Mouse (Mus musculus) gastrocnemius, adult 18-20 months (tissue): ENCODE results near the gene Smg1. TPM values are rescaled to one million over a fixed set of nuclear protein-coding genes. Genes with fewer than 3 reads are reported as not detected.
"Not testable (repeated sequence)": the region's sequence is repeated elsewhere in the genome, so short reads cannot be mapped to it uniquely, and the experiment has no call there.

ENCODE experiments used
- DNase-seq: peaks from one replicate; pipeline ENCODE4 v3.0.0; 2021; ENCODE audit warnings: low spot score
- total RNA-seq, 2 experiments: library from RNA; stranded (reverse); gene quantifications; 2 replicates each; pipeline ENCODE4 v1.2.3; 2021

Gene Smg1
- total RNA-seq, 2 experiments from 2014 or later: 19.5 to 23.6 TPM

GRCm38 (mm10) chr7:118250482-118251160 lies 7.2 kb upstream of the Smg1 start:
- DNase-seq: peak; percentile 47

GRCm38 (mm10) chr7:118249563-118249962 lies 6.1 kb upstream of the Smg1 start:
- DNase-seq: no peak

GRCm38 (mm10) chr7:118248069-118248468 lies 4.6 kb upstream of the Smg1 start:
- DNase-seq: no peak

GRCm38 (mm10) chr7:118245260-118245659 lies 1.8 kb upstream of the Smg1 start:
- DNase-seq: no peak

GRCm38 (mm10) chr7:118242911-118243412 lies 508 bp downstream of the Smg1 start:
- no peak for DNase-seq

GRCm38 (mm10) chr7:118242309-118242708 lies 1.2 kb downstream of the Smg1 start:
- DNase-seq: no peak

- no peak for DNase-seq
These were observed 3.1 kb downstream of the Smg1 start for GRCm38 (mm10) chr7:118240402-118240801.

- DNase-seq: no peak
These were observed 3.5 kb downstream of the Smg1 start for GRCm38 (mm10) chr7:118239996-118240395.

GRCm38 (mm10) chr7:118236949-118237348 lies 6.5 kb downstream of the Smg1 start:
- no peak for DNase-seq

GRCm38 (mm10) chr7:118234236-118234635 lies 9.2 kb downstream of the Smg1 start:
- DNase-seq: no peak

- no peak for DNase-seq
These were observed 10.9 kb downstream of the Smg1 start for GRCm38 (mm10) chr7:118232613-118233012.

- no peak for DNase-seq
These were observed 23.7 kb downstream of the Smg1 start for GRCm38 (mm10) chr7:118219777-118220176.

GRCm38 (mm10) chr7:118206396-118206795 lies 37.1 kb downstream of the Smg1 start:
- no peak for DNase-seq

- DNase-seq: no peak
These were observed 47.7 kb downstream of the Smg1 start for GRCm38 (mm10) chr7:118195756-118196155.

GRCm38 (mm10) chr7:118185878-118186277 lies 57.6 kb downstream of the Smg1 start:
- no peak for DNase-seq

- no peak for DNase-seq
These were observed 58.9 kb downstream of the Smg1 start for GRCm38 (mm10) chr7:118184604-118185003.

GRCm38 (mm10) chr7:118181123-118181522 lies 62.3 kb downstream of the Smg1 start:
- no peak for DNase-seq

GRCm38 (mm10) chr7:118179782-118180181 lies 63.7 kb downstream of the Smg1 start:
- DNase-seq: no peak

- DNase-seq: no peak
These were observed 67.6 kb downstream of the Smg1 start for GRCm38 (mm10) chr7:118175821-118176355.

- DNase-seq: not testable (repeated sequence)
These were observed 73.3 kb downstream of the Smg1 start for GRCm38 (mm10) chr7:118170125-118170524.

GRCm38 (mm10) chr7:118163006-118163405 lies 80.5 kb downstream of the Smg1 start:
- DNase-seq: no peak

- no peak for DNase-seq
These were observed 83.3 kb downstream of the Smg1 start for GRCm38 (mm10) chr7:118160121-118160520.

- no peak for DNase-seq
These were observed 87.0 kb downstream of the Smg1 start for GRCm38 (mm10) chr7:118156461-118156860.
